Mouse (Mus musculus): ENCODE measurements around the gene Cstb.
"Not testable (repeated sequence)": the region's sequence is repeated elsewhere in the genome, so short reads cannot be mapped to it uniquely, and the experiment has no call there.

Cstb gene

GRCm38 (mm10) chr10:78413152-78413520 is 12.3 kb upstream of the Cstb start:
- in situ Hi-C loops (cut with MboI, MseI) = no loop called here

- in situ Hi-C loops (cut with MboI, MseI) = not testable (repeated sequence)
Measured at GRCm38 (mm10) chr10:78414936-78415335, 10.5 kb upstream of the Cstb start.

- in situ Hi-C loops (cut with MboI, MseI) = no loop called here
Measured at GRCm38 (mm10) chr10:78417888-78418287, 7.6 kb upstream of the Cstb start.

GRCm38 (mm10) chr10:78418791-78419190 is 6.7 kb upstream of the Cstb start:
- in situ Hi-C loops (cut with MboI, MseI) = no loop called here

- in situ Hi-C loops (cut with MboI, MseI) = loop anchor here (10.0 kb wide), 1 partner anchor 154 kb away; the partner anchor contains the start of gene Ilvbl
Measured at GRCm38 (mm10) chr10:78420929-78421328, 4.5 kb upstream of the Cstb start.

- in situ Hi-C loops (cut with MboI, MseI) = loop anchor here (10.0 kb wide), 1 partner anchor 152 kb away; the partner anchor contains the start of gene Ilvbl
Measured at GRCm38 (mm10) chr10:78422614-78423013, 2.9 kb upstream of the Cstb start.

GRCm38 (mm10) chr10:78426117-78426735 is 757 bp downstream of the Cstb start:
- in situ Hi-C loops (cut with MboI, MseI) = loop anchor here (10.0 kb wide), 1 partner anchor 149 kb away; the partner anchor contains the start of gene Ilvbl

- in situ Hi-C loops (cut with MboI, MseI) = loop anchor here (10.0 kb wide), 1 partner anchor 147 kb away; the partner anchor contains the start of gene Ilvbl
Measured at GRCm38 (mm10) chr10:78428070-78428469, 2.6 kb downstream of the Cstb start.

- in situ Hi-C loops (cut with MboI, MseI) = loop anchor here (10.0 kb wide), 1 partner anchor 146 kb away; the partner anchor contains the start of gene Ilvbl
Measured at GRCm38 (mm10) chr10:78429180-78429579, 3.7 kb downstream of the Cstb start.

- in situ Hi-C loops (cut with MboI, MseI) = loop anchor here (10.0 kb wide), 1 partner anchor 145 kb away; the partner anchor contains the start of gene Ilvbl
Measured at GRCm38 (mm10) chr10:78429776-78430175, 4.3 kb downstream of the Cstb start.

GRCm38 (mm10) chr10:78432853-78433252 is 7.4 kb downstream of the Cstb start:
- in situ Hi-C loops (cut with MboI, MseI) = no loop called here

- in situ Hi-C loops (cut with MboI, MseI) = no loop called here
Measured at GRCm38 (mm10) chr10:78438094-78438493, 12.6 kb downstream of the Cstb start.

- in situ Hi-C loops (cut with MboI, MseI) = no loop called here
Measured at GRCm38 (mm10) chr10:78439550-78439949, 14.1 kb downstream of the Cstb start.

GRCm38 (mm10) chr10:78439990-78440389 is 14.5 kb downstream of the Cstb start:
- in situ Hi-C loops (cut with MboI, MseI) = no loop called here

- in situ Hi-C loops (cut with MboI, MseI) = no loop called here
Measured at GRCm38 (mm10) chr10:78440812-78441211, 15.3 kb downstream of the Cstb start.

- in situ Hi-C loops (cut with MboI, MseI) = no loop called here
Measured at GRCm38 (mm10) chr10:78441606-78442005, 16.1 kb downstream of the Cstb start.

GRCm38 (mm10) chr10:78442292-78442691 is 16.8 kb downstream of the Cstb start:
- in situ Hi-C loops (cut with MboI, MseI) = no loop called here

- in situ Hi-C loops (cut with MboI, MseI) = no loop called here
Measured at GRCm38 (mm10) chr10:78446195-78446594, 20.7 kb downstream of the Cstb start.

- in situ Hi-C loops (cut with MboI, MseI) = no loop called here
Measured at GRCm38 (mm10) chr10:78447396-78447795, 21.9 kb downstream of the Cstb start.

- in situ Hi-C loops (cut with MboI, MseI) = no loop called here
Measured at GRCm38 (mm10) chr10:78450761-78451160, 25.3 kb downstream of the Cstb start.

- in situ Hi-C loops (cut with MboI, MseI) = no loop called here
Measured at GRCm38 (mm10) chr10:78452641-78453040, 27.2 kb downstream of the Cstb start.

- in situ Hi-C loops (cut with MboI, MseI) = no loop called here
Measured at GRCm38 (mm10) chr10:78456696-78457095, 31.2 kb downstream of the Cstb start.

Data from regulatory T cell (primary cell).